Mouse (Mus musculus): ENCODE measurements around the gene Pou2af1. TPM values are rescaled to one million over a fixed set of nuclear protein-coding genes. Genes with fewer than 3 reads are reported as not detected.
A peak's percentile ranks its signal among the peaks of the same experiment; 100 is the strongest.

The Pou2af1 gene
- not detected for total RNA-seq (2021)

- no peak for DNase-seq
- intact Hi-C loops (cut with DNase I) = no loop called here
Observed at GRCm38 (mm10) chr9:51213023-51213728, at the start of gene Pou2af1. Gene Pou2af1, plus strand, starts transcription at chr9:51213708.

- peak; percentile 37 for DNase-seq
- intact Hi-C loops (cut with DNase I) = loop anchor here (10.0 kb wide), 2 partner anchors 791 to 1121 kb away; no protein-coding TSS in a partner anchor
Observed at GRCm38 (mm10) chr9:51163989-51164388, 49.5 kb upstream of the Pou2af1 start.

DNA sequence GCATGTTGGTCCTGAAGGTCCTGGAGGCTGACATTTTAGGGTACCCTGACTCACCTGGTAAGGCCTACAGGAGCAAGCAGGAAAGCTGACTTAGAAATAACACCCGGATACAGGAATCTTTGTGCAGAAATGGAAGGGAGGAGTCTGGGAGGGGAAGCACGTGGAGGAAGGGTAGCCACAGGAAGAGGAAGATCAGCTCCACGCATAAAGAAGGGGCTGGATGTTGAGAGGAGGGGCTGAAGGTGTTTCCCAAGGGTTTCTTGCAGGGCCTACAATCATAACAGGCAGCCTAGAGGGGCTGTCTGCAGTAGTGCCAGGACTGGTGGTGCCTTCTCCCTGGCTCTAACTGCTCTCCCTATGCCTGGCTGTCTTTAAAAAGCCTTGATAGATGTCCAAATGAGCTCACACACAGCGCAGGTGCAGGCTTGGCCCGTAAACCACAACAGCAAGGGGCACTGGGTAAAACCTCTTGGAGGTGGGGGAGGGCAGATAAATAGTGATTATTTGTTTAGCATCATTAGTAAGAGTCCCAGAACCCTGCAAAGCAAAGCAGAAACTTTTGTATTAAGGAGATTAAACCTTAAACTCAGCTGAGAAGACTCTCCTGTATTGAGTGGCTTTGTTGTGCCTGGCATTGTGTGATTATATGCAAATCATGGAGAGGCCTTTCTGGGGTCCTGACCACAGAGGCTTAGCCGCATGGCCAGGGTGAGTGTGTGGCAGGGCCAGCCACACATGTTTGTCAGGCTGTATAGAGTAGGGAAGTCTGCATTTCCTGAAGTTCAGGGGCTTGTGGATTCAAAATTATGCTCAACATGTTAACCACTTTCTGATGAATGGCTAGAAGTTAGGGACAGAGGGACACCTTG lies 48.0 kb upstream of the Pou2af1 start, which contains the start of gene Gm32742:
Gm32742 (minus strand) TSS at position 206 of the 869 bp plus-strand sequence.
- intact Hi-C loops (cut with DNase I) = loop anchor here (10.0 kb wide), 2 partner anchors 789 to 1119 kb away; no protein-coding TSS in a partner anchor
- DNase-seq = peak; percentile 68

- peak; percentile 37 for DNase-seq
- intact Hi-C loops (cut with DNase I) = loop anchor here (10.0 kb wide), 2 partner anchors 787 to 1117 kb away; no protein-coding TSS in a partner anchor
Observed at GRCm38 (mm10) chr9:51167954-51168353, 45.6 kb upstream of the Pou2af1 start.

- intact Hi-C loops (cut with DNase I) = loop anchor here (10.0 kb wide), 2 partner anchors 786 to 1116 kb away; no protein-coding TSS in a partner anchor
Observed at GRCm38 (mm10) chr9:51168698-51169097, 44.8 kb upstream of the Pou2af1 start.

DNA sequence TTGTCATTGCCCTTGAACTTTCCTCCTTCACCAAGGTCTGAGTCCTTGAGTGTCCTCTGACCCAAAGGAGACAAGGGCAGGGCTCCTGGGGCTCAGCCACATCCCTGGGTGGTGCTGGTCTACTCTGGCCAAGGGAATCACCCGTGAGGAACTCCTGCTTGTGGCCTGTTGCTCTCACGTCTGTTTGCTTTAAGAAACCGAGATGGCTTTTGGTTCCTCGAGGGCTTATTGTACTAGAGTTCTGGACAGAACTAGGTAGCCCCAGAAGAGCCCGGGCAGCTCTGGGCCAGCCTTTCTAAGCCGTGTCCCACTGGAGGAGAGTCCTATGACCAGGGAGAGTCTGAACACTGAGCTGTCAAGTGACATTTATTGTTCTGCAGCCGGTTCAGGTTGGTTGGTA lies 44.4 kb upstream of the Pou2af1 start:
- no peak for DNase-seq
- intact Hi-C loops (cut with DNase I) = loop anchor here (10.0 kb wide), 2 partner anchors 786 to 1116 kb away; no protein-coding TSS in a partner anchor

More at GRCm38 (mm10) chr9:51168698-51169097, 44.8 kb upstream of the Pou2af1 start:
- no peak for DNase-seq

DNA sequence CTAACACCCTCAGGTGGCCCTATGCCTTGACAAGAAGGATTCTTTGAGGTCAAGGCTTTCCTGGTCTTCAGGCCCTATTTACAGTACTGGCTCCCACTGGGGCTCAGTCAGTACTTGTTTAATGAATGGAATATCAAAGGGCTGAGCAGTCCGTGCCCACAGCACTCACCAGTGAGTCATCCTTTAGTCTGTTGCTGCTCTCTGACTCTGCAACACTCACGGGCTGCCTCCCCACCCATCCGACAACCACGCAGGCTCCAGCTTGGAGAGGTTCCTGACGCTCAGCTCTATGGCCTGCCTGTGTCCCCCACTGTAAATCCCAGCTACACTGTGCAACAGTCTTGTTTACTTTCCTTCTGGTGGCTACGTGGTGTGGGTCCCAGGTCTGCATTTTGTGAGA lies 43.2 kb upstream of the Pou2af1 start:
- no peak for DNase-seq
- intact Hi-C loops (cut with DNase I) = no loop called here

GRCm38 (mm10) chr9:51174890-51175464 lies 38.5 kb upstream of the Pou2af1 start:
- no peak for DNase-seq
- intact Hi-C loops (cut with DNase I) = no loop called here

GRCm38 (mm10) chr9:51175722-51176121 lies 37.8 kb upstream of the Pou2af1 start:
- intact Hi-C loops (cut with DNase I) = no loop called here
- DNase-seq = no peak

GRCm38 (mm10) chr9:51178297-51178696 lies 35.2 kb upstream of the Pou2af1 start:
- intact Hi-C loops (cut with DNase I) = no loop called here
- DNase-seq = no peak

DNA sequence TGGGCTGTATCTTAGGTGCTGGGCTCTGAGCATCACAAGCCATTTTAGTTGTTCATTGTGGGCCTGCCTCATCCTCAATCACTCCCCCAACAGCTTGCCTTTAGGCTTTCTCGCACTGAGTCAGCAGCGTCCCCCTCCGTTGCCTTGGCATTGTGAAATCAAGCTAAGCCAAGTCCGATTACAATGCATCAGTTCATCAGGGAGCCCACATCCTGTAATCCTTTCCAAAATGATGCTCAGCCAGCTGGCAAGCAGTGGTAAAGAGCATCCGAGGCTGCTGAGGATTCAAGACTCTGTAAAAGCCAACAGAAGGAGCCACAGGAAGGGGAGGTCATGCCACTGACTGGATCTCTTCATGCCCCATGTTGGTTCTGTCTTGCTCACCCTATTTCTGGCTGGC lies 32.9 kb upstream of the Pou2af1 start:
- DNase-seq = peak; percentile 94
- intact Hi-C loops (cut with DNase I) = no loop called here

DNA sequence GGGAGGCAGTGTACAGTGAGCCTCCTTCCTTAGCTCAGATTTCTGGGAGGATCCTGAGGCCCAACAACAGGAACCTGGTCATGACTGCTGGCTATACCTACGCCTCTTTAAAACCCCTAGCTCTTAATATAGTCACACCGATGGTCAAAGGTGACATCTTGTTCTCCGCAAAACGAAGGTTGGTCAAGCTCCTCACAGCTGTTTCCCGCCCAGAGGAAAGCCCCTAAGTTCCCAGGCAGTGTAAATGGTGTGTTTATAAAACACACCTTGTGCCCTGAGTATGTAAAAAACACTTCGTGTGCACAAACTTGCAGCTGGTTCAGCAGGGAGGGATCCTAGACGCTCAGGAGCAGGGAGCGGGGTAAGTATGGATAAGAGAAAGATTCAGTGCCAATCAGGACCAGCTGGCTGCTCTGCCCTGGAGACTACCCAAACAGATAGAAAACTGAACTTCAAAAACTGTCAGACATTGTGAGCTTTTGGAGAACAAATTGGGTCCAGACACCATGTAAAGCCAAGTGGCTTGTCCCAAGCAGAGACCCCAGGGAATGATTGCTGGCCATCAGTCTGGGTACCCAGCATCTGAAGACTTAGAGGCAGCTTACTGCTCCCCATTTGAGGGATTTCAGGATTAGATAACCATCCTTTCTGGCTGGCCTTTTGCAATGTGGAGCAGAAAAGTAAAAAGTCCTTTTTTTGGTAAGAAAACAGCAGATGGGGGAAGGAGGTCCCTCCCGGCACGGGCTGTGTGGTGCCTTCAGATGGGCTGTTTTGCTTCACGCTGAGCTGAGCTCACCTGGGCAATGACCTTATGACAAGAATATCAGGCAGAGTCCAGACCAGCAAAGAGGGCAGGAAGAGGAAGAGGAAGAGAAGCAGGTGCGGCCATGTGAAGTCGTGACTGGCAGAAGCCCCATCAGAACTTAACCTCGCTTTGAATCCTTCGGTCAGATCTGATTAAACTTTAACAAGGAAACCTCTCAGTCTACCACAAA lies 30.5 kb upstream of the Pou2af1 start:
- intact Hi-C loops (cut with DNase I) = no loop called here

GRCm38 (mm10) chr9:51185386-51185785 lies 28.1 kb upstream of the Pou2af1 start:
- no peak for DNase-seq
- intact Hi-C loops (cut with DNase I) = no loop called here

More for the DNA sequence above, 30.5 kb upstream of the Pou2af1 start:
- DNase-seq = peak; percentile 47

GRCm38 (mm10) chr9:51185871-51186270 lies 27.6 kb upstream of the Pou2af1 start:
- intact Hi-C loops (cut with DNase I) = no loop called here
- DNase-seq = no peak

GRCm38 (mm10) chr9:51190655-51191054 lies 22.9 kb upstream of the Pou2af1 start:
- DNase-seq = no peak

GRCm38 (mm10) chr9:51194790-51195189 lies 18.7 kb upstream of the Pou2af1 start:
- no peak for DNase-seq
- intact Hi-C loops (cut with DNase I) = no loop called here

More at GRCm38 (mm10) chr9:51190655-51191054, 22.9 kb upstream of the Pou2af1 start:
- intact Hi-C loops (cut with DNase I) = no loop called here

- DNase-seq = peak; percentile 42
- intact Hi-C loops (cut with DNase I) = no loop called here
Observed at GRCm38 (mm10) chr9:51208974-51209332, 4.6 kb upstream of the Pou2af1 start.

- DNase-seq = no peak
- intact Hi-C loops (cut with DNase I) = no loop called here
Observed at GRCm38 (mm10) chr9:51211191-51211590, 2.3 kb upstream of the Pou2af1 start.

GRCm38 (mm10) chr9:51213729-51214237 lies 275 bp downstream of the Pou2af1 start:
- DNase-seq = no peak
- intact Hi-C loops (cut with DNase I) = no loop called here

Measured in left cerebral cortex, postnatal 4 days (tissue).